Mouse (Mus musculus) B cell, adult 2 months (primary cell): Measurements from ENCODE around the gene Map3k12.

Experiments used
- DNase-seq, 2 experiments: peaks; one replicate each; pipeline ENCODE4 v3.0.0; 2022

The Map3k12 gene

DNA sequence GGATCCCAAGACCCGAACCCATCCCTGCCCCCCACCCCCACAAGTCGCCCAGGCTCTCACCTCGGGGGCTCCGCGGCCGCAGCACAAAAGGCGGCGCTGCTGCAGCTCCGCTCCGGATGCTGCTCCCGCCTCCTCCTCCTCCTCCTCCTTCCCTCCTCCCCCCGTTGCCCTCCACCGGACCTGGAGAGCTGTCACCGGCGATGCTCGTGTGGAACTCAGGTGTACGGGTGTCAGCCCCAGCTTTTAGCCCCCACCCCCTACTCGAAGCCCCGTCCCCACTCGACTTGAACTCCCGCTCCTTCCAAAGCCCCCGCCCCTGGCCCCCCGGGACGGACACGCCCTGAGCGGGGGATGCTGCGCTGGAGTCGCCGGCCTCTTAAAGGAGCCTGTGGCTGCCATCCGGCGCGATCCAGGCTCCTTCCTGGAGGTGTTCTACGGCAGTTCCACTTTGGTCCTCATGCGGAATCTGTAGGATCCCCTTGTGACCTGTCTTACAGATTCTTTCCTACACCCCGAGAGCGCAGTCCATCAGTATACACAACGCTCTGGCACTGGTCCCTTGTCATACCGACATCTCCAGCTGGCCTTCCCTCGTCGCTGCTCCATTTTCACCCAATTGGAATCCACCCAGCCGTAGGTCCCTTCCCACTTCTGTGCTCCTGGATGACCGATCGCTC, at the start of gene Map3k12:
TSS of gene Map3k12 (minus strand) at position 337 of the 677 bp plus-strand sequence.
- peak; percentile 38 for DNase-seq

GRCm38 (mm10) chr15:102563681-102564080, 46.8 kb upstream of the Map3k12 start:
- DNase-seq, result no peak

DNA sequence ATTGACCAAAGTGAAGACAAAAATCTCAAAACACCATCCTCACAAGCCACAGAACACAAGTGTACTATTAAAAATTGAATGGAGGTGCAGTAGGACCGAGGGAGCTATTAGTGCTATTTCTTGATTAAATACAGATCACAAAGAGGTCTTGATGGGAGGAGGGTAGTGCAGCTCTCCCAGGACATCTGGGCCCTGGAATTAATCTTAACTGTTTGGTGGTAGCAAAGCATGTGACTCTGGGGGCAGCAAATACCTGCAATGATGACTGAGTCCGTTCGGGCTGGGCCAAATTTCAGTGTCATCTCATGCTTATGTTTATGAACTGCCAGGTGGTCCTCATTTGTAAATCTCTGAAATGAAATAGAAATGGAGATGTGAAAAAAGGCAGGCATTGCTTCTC, 46.2 kb upstream of the Map3k12 start:
- DNase-seq, result no peak

DNA sequence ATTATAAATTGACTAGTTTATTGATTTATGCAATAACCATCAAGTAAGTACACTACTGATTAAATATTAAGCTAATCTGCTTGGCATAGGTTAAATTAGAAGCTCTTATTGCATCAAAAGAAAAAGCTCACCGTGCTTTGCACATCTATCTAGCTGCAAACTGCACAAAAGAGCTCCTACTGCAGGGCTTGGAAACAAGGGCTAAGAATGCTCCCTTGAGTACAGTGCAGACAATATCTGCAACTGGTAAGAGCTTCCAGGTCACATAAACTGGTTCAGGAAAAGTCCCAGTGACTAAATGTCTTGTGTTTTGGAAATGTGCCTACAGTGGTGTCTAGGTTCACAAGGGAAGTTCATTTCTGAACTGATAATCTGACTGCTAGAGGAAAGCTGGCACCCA, 45.6 kb upstream of the Map3k12 start:
- DNase-seq, result no peak

DNA sequence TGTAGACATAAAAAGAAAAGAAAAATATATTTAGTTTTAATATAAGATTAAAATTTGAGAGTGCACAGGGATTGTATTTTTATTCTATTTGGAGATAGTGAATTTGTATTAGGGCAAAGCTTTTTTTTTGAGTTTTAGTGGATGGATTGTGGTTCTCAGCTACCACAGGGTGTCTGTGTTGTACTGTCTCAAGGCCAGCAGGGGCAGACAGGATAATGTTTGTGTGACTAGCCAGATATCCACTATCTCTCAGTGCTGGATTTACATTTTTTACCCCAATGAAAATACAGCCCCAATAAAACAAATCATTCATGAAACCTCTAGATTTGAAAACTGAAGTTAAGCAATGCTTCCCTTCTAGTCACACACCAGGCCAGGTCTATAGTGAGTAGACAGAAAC, 40.7 kb upstream of the Map3k12 start:
- no peak for DNase-seq

DNA sequence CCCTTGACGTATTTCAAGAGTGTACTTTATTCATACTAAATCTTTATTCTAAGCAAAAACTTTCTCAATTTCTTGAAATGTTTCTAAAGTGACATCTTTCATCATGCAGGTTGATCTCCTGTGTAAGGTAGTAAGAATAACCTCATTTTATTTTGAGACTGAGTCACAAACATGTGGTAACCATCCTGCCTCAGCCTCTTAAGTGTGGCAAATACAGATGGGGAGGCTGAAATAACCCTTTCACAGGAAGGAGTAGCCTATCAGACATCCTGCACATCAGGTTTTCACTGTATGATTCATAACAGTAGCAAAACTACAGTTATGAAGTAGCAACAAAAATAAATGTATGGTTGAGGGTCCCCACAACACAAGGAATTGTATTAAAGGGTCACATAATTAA, 38.7 kb upstream of the Map3k12 start:
- DNase-seq, result no peak

- DNase-seq, result no peak
These were observed 35.7 kb upstream of the Map3k12 start for GRCm38 (mm10) chr15:102552599-102552998.

- DNase-seq, result no peak
These were observed 30.6 kb upstream of the Map3k12 start for GRCm38 (mm10) chr15:102547478-102547877.

DNA sequence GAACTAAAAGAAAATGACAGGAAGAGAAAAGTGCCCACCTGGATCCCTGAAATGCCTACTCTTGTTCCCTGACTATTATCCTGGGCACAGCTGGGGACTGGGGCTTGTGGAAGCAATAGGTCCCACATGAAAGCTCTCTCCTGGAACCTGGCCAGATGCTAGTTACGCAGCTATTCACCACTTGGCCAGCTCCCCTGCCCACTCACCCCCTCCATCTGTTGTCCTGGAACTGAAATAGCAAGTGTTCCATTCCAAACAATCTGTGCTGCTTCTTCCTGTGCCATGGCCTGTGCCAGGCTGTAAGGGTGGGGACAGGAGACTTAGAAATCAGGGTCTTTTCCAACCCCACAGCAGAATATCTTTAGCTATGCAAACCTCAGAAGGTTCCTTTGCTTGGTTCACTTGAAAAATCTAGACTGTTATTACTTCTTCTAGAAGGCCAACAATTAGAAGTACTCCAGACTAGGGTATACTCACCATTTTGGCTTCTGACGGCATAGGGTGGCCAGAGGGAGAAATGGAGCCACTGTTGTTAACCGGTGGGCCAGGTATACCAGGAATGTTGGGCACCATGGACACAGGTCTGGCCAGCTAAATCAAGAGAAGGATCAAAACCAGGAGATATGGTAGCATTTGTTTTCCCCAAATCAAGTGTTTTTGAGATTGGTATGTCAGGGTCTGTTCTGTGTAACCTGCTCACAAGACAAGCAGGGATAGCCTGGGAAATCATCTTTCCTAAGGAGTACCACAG, 30.0 kb upstream of the Map3k12 start:
- no peak for DNase-seq

DNA sequence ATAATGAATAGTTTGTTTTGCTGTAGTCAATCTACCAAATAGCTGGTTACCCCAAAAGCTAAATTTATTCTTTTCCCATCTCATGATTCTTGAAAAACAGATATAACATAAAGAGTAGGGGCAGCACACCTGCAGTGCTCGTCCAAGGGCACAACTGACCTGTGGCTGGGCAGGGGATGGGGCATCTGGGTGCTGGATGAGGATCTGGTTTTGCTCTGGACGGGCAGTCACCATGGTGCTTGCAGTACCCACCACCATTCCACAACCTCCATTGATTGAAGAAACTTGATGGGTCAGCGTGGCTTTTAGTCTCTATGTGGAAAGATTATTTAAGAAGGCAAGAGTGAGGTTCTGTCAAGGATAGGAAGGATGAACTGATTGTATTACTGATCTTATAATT, 29.4 kb upstream of the Map3k12 start:
- no peak for DNase-seq

DNA sequence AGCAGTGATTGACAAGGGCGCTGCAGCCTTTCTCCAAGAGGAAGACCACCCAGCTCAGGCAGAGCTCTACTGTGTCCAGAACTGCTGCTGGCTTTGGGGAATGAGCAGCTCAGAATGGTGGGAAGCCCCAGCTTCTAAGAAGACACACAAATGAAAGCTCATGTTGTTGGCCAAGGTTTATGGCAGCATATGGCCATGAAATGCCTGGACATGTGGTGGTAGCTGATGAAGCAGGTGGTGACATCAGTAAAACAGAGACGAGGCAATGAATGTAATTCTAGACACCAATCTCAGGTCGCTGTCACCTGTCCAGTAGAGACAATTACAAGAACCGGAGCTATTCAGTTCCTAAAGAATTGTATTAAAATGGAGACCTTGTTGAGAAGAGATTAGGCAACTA, 27.9 kb upstream of the Map3k12 start:
- no peak for DNase-seq

DNA sequence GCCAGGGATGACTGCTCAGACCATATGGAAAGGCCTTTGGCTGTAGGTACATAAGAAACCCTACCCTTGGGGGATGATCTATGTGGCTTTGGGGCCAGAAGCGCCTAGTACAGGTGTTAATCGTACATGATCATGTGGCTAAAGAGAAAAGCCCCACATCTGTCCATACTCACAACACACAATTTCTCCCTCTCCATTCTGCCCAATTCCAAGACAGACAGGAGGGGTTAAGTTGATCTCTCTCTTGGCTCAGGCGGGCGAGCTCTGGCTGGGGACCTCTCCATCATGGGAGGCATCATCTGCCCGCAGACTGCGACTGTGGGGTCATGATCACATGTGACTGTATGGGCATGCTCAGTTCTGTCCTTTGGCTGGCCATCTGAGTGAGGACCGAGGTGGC, 17.1 kb upstream of the Map3k12 start:
- no peak for DNase-seq

- no peak for DNase-seq
These were observed 15.4 kb upstream of the Map3k12 start for GRCm38 (mm10) chr15:102532106-102532900.

DNA sequence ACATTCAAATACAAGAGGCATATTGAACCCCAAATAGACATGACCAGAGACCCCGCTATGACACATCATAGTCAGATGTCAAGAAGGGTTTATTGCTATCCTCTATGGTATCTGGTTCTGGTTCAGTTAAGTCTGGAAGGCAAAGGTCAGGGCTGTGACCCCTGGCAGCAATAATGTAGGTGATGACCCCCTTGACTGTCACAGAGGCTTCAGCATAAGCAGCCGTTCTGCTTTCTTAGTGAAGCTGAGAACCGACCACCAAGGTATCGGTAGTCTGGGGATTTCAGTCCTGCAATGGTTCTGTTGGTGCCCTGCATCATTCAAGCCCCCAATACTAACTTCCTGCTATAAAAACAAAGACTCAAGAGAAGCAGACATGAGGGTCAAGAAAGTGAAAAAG, 14.7 kb upstream of the Map3k12 start:
- DNase-seq, result no peak

GRCm38 (mm10) chr15:102530566-102530965, 13.7 kb upstream of the Map3k12 start:
- no peak for DNase-seq

DNA sequence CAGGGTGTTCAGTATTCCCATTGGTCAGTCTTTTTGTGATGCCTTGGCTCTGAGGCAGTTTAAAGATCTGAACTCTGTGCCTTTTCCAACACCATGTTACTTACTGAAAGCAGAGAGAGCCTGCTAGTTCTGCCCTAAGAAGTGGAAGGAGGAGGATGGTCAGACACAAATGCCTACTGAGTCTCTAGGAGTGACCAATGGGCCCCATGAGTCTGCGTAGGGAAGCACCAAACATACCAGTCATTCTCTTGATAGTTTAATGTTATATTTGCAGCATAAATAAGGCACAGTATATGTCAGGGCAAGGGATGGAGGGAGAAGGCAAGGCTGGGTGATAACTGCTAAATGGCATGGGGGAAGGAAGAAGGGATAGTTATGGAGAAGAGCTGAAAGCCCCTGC, 11.5 kb upstream of the Map3k12 start:
- DNase-seq, result no peak

DNA sequence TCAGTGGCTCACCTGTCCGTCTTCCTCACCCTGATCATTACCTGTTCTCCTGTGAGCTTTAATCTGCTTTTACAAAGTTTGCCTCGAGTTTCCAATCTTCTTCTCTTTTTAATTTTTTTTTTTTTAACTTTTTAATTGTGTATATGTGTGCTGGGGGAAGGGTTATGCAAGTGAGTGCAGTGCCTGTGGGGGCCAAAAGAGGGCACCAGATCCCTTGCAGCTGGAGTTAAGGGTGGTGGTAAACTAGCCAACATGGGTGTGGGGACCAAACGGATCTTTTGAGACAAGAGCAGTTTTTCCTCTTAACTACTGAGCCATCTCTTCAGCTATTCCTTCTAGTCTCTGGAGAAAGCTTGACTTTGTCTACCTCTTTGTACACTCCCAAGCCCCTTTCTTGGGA, 11.1 kb upstream of the Map3k12 start:
- peak; percentile 35 to 41 for DNase-seq

DNA sequence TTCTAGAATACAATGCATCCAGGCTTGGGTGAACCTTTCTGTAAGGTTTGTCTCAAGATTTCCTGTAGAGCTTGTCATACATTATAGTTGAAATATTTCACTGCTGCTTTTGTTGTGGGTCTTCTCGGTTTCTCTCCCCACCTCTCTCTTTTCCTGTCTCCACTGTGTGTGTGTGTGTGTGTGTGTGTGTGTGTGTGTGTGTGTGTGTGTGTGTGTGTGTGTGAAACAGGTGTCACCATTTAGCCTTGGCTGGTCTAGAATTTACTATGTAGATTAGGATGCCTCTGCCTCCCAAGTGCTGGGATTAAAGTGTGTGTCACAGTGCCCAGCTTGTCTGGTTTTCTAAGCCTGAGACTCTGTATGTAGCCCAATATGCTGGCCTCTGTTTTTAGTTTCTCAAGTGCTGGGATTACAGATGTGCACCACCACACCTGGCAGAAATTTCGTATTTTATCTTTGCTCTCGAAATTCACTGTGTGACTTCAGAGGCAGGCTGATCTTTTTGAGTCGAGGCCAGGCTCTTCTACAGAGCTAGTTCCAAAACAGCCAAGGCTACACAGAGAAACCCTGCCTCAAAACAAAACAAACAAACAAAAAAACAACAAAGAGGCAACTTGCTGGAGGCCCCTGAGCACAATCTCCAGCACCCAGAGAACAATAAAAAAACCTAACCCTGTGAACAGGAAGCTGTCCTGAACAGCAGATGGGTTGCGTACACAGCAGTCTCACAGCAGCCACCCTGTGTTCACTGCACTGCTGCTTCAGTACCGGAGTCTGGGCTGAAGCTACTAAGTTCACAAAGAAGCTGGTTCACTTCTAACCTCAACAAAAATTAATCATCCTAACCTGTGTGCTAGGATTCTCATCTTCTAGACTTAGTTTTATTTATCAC, 9.5 kb upstream of the Map3k12 start:
- no peak for DNase-seq

GRCm38 (mm10) chr15:102524892-102525485, 8.1 kb upstream of the Map3k12 start, which contains the start of gene Npff:
Npff (minus strand) TSS chr15:102524942.
- DNase-seq, result peak; percentile 82 to 84

- DNase-seq, result no peak
These were observed 4.6 kb upstream of the Map3k12 start for GRCm38 (mm10) chr15:102521480-102521879.

DNA sequence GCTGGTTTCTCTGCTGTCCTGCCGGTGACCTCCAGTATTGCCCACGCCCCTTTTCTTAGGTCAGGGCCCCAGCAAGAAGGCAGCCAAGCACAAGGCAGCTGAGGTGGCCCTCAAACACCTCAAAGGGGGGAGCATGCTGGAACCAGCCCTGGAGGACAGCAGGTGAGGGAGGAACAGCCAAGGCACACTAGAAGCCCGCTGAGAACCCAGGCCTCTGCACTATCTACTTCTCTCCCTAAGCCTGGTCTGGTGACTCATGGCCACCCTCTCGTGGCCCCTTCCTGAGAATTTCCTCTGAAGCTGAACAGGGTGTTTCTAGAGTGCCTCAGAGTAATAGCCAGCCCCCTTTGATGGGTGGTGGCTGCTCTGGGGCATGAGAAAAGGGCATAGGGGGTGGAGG, 3.6 kb upstream of the Map3k12 start:
- no peak for DNase-seq
